Mouse (Mus musculus) spleen, postnatal 0 days (tissue): ENCODE measurements around the gene Ovol1. TPM values are rescaled to one million over a fixed set of nuclear protein-coding genes. Genes with fewer than 3 reads are reported as not detected.

Source experiments
- polyA plus RNA-seq: library from polyadenylated mRNA; unstranded; fragments of >200 nt; fragmentation: Nextera tagmentation; extraction: Ambion mirVana; gene quantifications from 2 replicates; pipeline ENCODE4 v1.2.1, GENCODE M21; 2015

Ovol1 gene
- 0.07 TPM in 1 of 2 replicates, not detected in the other for polyA plus RNA-seq

GRCm38 (mm10) chr19:5560457-5561041, at the start of gene Ovol1:
TSS of gene Ovol1 (minus strand) at chr19:5560646.

GRCm38 (mm10) chr19:5609547-5610404, 49.3 kb upstream of the Ovol1 start, which contains the start of gene Kat5:
TSS of gene Kat5 (minus strand) at chr19:5610237.

GRCm38 (mm10) chr19:5601752-5602541, 41.5 kb upstream of the Ovol1 start, which contains the start of gene Rnaseh2c:
TSS of gene Rnaseh2c (plus strand) at chr19:5601873.

GRCm38 (mm10) chr19:5567534-5568469, 7.4 kb upstream of the Ovol1 start, which contains the start of gene Ap5b1:
TSS of gene Ap5b1 (plus strand) at chr19:5568025.

GRCm38 (mm10) chr19:5510031-5511026, 50.1 kb downstream of the Ovol1 start, which contains the start of gene Snx32:
TSS of gene Snx32 (minus strand) at chr19:5510538.

GRCm38 (mm10) chr19:5503687-5504086, 56.8 kb downstream of the Ovol1 start, which contains the start of gene 1700020D05Rik:
TSS of gene 1700020D05Rik (minus strand) at chr19:5503787.

Other genes starting within 250 kb of the Ovol1 start
- gene Catsper1, start 224.9 kb downstream of the Ovol1 start, polyA plus RNA-seq: not detected in 2 replicates
- 0.51 and 0.99 TPM in 2 replicates for gene Cst6, start 211.1 kb downstream of the Ovol1 start, polyA plus RNA-seq
- 39.3 and 43.4 TPM in 2 replicates for gene Eif1ad, start 193.9 kb downstream of the Ovol1 start, polyA plus RNA-seq
- gene Banf1, start 193.5 kb downstream of the Ovol1 start, polyA plus RNA-seq: 304 and 334 TPM in 2 replicates
- 51.2 and 52.4 TPM in 2 replicates for gene Sart1, start 171.9 kb downstream of the Ovol1 start, polyA plus RNA-seq
- 0.19 and 0.29 TPM in 2 replicates for gene Tsga10ip, start 158.1 kb downstream of the Ovol1 start, polyA plus RNA-seq
- 130 and 141 TPM in 2 replicates for gene Drap1, start 135.7 kb downstream of the Ovol1 start, polyA plus RNA-seq
- gene AI837181, start 135.5 kb downstream of the Ovol1 start, polyA plus RNA-seq: 25.6 and 28.8 TPM in 2 replicates
- not detected in 2 replicates for gene Fosl1, start 113.1 kb downstream of the Ovol1 start, polyA plus RNA-seq
- 5.3 and 6.5 TPM in 2 replicates for gene Ccdc85b, start 102.8 kb downstream of the Ovol1 start, polyA plus RNA-seq
- gene Fibp, start 100.0 kb downstream of the Ovol1 start, polyA plus RNA-seq: 55.0 and 60.8 TPM in 2 replicates
- gene Ctsw, start 92.1 kb downstream of the Ovol1 start, polyA plus RNA-seq: 4.3 and 6.1 TPM in 2 replicates
- 30.8 and 37.7 TPM in 2 replicates for gene Efemp2, start 86.7 kb downstream of the Ovol1 start, polyA plus RNA-seq
- gene Mus81, start 72.2 kb downstream of the Ovol1 start, polyA plus RNA-seq: 19.9 and 21.2 TPM in 2 replicates
- 1,515 and 1,595 TPM in 2 replicates for gene Cfl1, start 70.2 kb downstream of the Ovol1 start, polyA plus RNA-seq
- gene 1700020D05Rik, start 56.9 kb downstream of the Ovol1 start, polyA plus RNA-seq: 0.19 and 0.21 TPM in 2 replicates
- gene Snx32, start 50.1 kb downstream of the Ovol1 start, polyA plus RNA-seq: 7.8 and 7.9 TPM in 2 replicates
- gene Ap5b1, start 7.4 kb upstream of the Ovol1 start, polyA plus RNA-seq: 4.7 and 5.9 TPM in 2 replicates
- gene Rnaseh2c, start 41.2 kb upstream of the Ovol1 start, polyA plus RNA-seq: 154 and 175 TPM in 2 replicates
- gene Kat5, start 49.6 kb upstream of the Ovol1 start, polyA plus RNA-seq: 33.2 and 34.5 TPM in 2 replicates
- gene Rela, start 76.8 kb upstream of the Ovol1 start, polyA plus RNA-seq: 30.7 and 35.6 TPM in 2 replicates
- 37.1 and 42.1 TPM in 2 replicates for gene Sipa1, start 103.1 kb upstream of the Ovol1 start, polyA plus RNA-seq
- 13.1 and 15.0 TPM in 2 replicates for gene Map3k11, start 128.1 kb upstream of the Ovol1 start, polyA plus RNA-seq
- gene Pcnx3, start 128.3 kb upstream of the Ovol1 start, polyA plus RNA-seq: 10.6 and 13.9 TPM in 2 replicates
- gene Kcnk7, start 143.7 kb upstream of the Ovol1 start, polyA plus RNA-seq: 1.3 and 1.6 TPM in 2 replicates
- gene Ehbp1l1, start 165.7 kb upstream of the Ovol1 start, polyA plus RNA-seq: 101 and 113 TPM in 2 replicates
- 66.1 and 67.9 TPM in 2 replicates for gene Fam89b, start 169.0 kb upstream of the Ovol1 start, polyA plus RNA-seq
- 13.0 and 19.2 TPM in 2 replicates for gene Ltbp3, start 180.3 kb upstream of the Ovol1 start, polyA plus RNA-seq
- gene Scyl1, start 210.8 kb upstream of the Ovol1 start, polyA plus RNA-seq: 22.7 and 26.7 TPM in 2 replicates